Mouse (Mus musculus): ENCODE measurements around the gene Zfp941.

GRCm38 (mm10) chr7:140848591-140848990, 26.6 kb upstream of the Zfp941 start:
- no peak for TF ChIP-seq POLR2A (IDR thresholded peaks at IDR 0.05; ENCODE audit: borderline replicate concordance, low read depth, low read length)
- TF ChIP-seq CTCF (IDR thresholded peaks at IDR 0.05; ENCODE audit: low read depth, low read length) = no peak

All from bone marrow macrophage, adult 2 months (primary cell).